ENCODE assay signal across 25 mouse cellular contexts in the genomic region with DNA sequence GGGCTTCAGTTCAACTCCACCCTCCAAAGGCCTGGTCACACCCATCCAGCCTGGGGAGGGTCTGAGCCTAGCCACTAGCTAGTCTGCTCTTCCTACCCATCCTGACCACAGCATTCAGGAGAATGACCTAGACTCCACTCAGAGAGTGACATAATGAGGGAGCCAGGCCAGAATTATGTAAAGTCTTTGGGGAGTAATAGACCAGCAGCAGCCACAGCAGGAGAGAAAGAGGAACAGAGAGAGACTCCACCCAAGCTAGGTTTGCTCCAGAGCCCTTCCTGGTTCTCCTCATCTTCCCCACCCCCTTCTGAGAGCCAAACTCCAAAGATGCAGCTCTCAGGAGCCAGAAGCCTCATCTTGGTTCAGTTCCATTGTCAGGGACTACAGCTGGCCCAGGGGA. TPM values are rescaled to one million over a fixed set of nuclear protein-coding genes. Genes with fewer than 3 reads are reported as not detected.
DNase-seq lines count a peak whose midpoint lies in the region; ATAC-seq and TF ChIP-seq lines count a peak whose summit lies in the region.
"Had no signal": no experiment of that assay in that cellular context is flagged by ENCODE, and none has a peak within 500 bp of the region (broad histone marks: within the 10 kb centered on the region; RNA-seq: fewer than 3 reads in every experiment).

No protein-coding gene starts in this region.

- no peak overlapping the region for H3K4me3 ChIP-seq in heart, postnatal 0 days (ENCODE audit: low read depth, low read length)
- H3K4me3 ChIP-seq in CH12.LX (replicated peaks in 1 of 3; ENCODE audit: low read depth in 2 of 3, low read length in 2 of 3, poor library complexity in 1 of 3): no peak overlapping the region
- no peak overlapping the region for H3K4me3 ChIP-seq in forebrain, embryonic 11.5 days (ENCODE audit: low read depth, low read length)
- H3K4me3 ChIP-seq: heart, embryonic 13.5 days; intestine, embryonic 15.5 days; layer of hippocampus, adult 2 months; neural tube, embryonic 15.5 days had no signal

- no peak overlapping the region for H3K27ac ChIP-seq in heart, postnatal 0 days (ENCODE audit: low read depth)
- no peak overlapping the region for H3K27ac ChIP-seq in CH12.LX (ENCODE audit: insufficient read depth, low read depth)
- no peak overlapping the region for H3K27ac ChIP-seq in forebrain, embryonic 11.5 days (ENCODE audit: low read depth, low read length)
- H3K27ac ChIP-seq: heart, embryonic 13.5 days; hindbrain, postnatal 0 days; intestine, embryonic 15.5 days; layer of hippocampus, adult 2 months; neural tube, embryonic 15.5 days had no signal

- no peak for DNase-seq in heart, postnatal 0 days (ENCODE audit: low spot score)
- no peak for DNase-seq in heart, adult 18-20 months
- DNase-seq in CH12.LX (ENCODE audit: extremely low read depth) (peak; percentile 42), MEL-GATA-1-ER (ENCODE audit: extremely low read depth, low read depth) (peak; percentile 35)
- DNase-seq in adrenal gland, adult 8-10 months: no peak
- DNase-seq in forebrain, embryonic 11.5 days (ENCODE audit: low spot score): no peak
- DNase-seq: adrenal gland, postnatal 25 days; cerebellum, adult 18-20 months; cerebellum, postnatal 10 days; kidney, adult 2 months; kidney, postnatal 36 days; lung, postnatal 4 days; midbrain, embryonic 14.5 days; right cerebral cortex, postnatal 4 days; thymus, adult 2 months; thymus, postnatal 36 days had no signal

- 0 out of 2 replicates have a peak, but pooled peaks cover 4% of the 10 kb centered on the region for H3K27me3 ChIP-seq in heart, postnatal 0 days (ENCODE audit: control insufficient read depth, insufficient read depth, low read length)
- H3K27me3 ChIP-seq in CH12.LX (replicated peaks): no peaks in the 10 kb centered on the region
- H3K27me3 ChIP-seq in forebrain, embryonic 11.5 days (ENCODE audit: control insufficient read depth, insufficient read depth, low read length): peaks cover 2% of the 10 kb centered on the region; the same call in 1 of the 2 replicates

- in situ Hi-C loops in CH12.LX (cut with MboI; ENCODE audit: low pct_ligation_motif_present, low pct_unique_long_range_greater_than_20kb, low sequenced_read_pairs): loop anchor here (25.0 kb wide), 1 partner anchor 515 kb away; no protein-coding TSS in a partner anchor

- H3K4me1 ChIP-seq in heart, postnatal 0 days (ENCODE audit: control insufficient read depth, insufficient read depth): peaks cover 6% of the 10 kb centered on the region
- peaks cover 4 to 19% of the 10 kb centered on the region in 2 experiments for H3K4me1 ChIP-seq in CH12.LX (ENCODE audit: control insufficient read depth in 1 of 2, insufficient read depth in 2 of 2)
- H3K4me1 ChIP-seq in forebrain, embryonic 11.5 days (replicated peaks; ENCODE audit: control insufficient read depth, insufficient read depth, low read length): no peaks in the 10 kb centered on the region

- H3K9me3 ChIP-seq in heart, postnatal 0 days (replicated peaks; ENCODE audit: control insufficient read depth, low read length): no peaks in the 10 kb centered on the region
- peaks cover 3% of the 10 kb centered on the region for H3K9me3 ChIP-seq in CH12.LX (replicated peaks; ENCODE audit: low read length)
- no peaks in the 10 kb centered on the region for H3K9me3 ChIP-seq in forebrain, embryonic 11.5 days (ENCODE audit: control insufficient read depth, low read length)
- H3K9me3 ChIP-seq: G1E; intestine, embryonic 15.5 days; neural tube, embryonic 15.5 days had no signal

- TF ChIP-seq CTCF in heart, postnatal 0 days (IDR thresholded peaks at IDR 0.05; ENCODE audit: low read depth): no peak
- TF ChIP-seq CTCF in CH12.LX (conservative IDR thresholded peaks at IDR 0.05 in 1 of 2, IDR thresholded peaks at IDR 0.05 in 1 of 2; ENCODE audit: low read depth in 2 of 2, low read length in 2 of 2): no peak

- H3K9ac ChIP-seq in heart, postnatal 0 days (replicated peaks; ENCODE audit: low read depth, low read length): no peak overlapping the region
- no peak overlapping the region for H3K9ac ChIP-seq in CH12.LX (ENCODE audit: insufficient read depth, low read depth)
- H3K9ac ChIP-seq in forebrain, embryonic 11.5 days (ENCODE audit: low read length): no peak overlapping the region
- H3K9ac ChIP-seq: heart, embryonic 13.5 days; intestine, embryonic 15.5 days; neural tube, embryonic 15.5 days had no signal

- H3K79me2 ChIP-seq in CH12.LX (replicated peaks; ENCODE audit: control insufficient read depth, extremely low read depth, insufficient read depth, poor library complexity, severe bottlenecking): no peaks in the 10 kb centered on the region

- H3K36me3 ChIP-seq in heart, postnatal 0 days (replicated peaks; ENCODE audit: control insufficient read depth, insufficient read depth, low read length): no peaks in the 10 kb centered on the region
- H3K36me3 ChIP-seq in CH12.LX (replicated peaks in 1 of 2; ENCODE audit: control insufficient read depth in 1 of 2, insufficient read depth in 1 of 2, low read length in 1 of 2): peaks cover 0 to 13% of the 10 kb centered on the region in 2 experiments
- H3K36me3 ChIP-seq in forebrain, embryonic 11.5 days (ENCODE audit: control insufficient read depth, insufficient read depth, low read length): no peaks in the 10 kb centered on the region
- H3K36me3 ChIP-seq: G1E; heart, embryonic 13.5 days; intestine, embryonic 15.5 days; neural tube, embryonic 15.5 days had no signal

- dilution Hi-C loops in CH12.LX (cut with MboI; ENCODE audit: extremely low pct_ligation_motif_present, extremely low pct_unique_long_range_greater_than_20kb, low sequenced_read_pairs): no loop called here

- TF ChIP-seq POLR2A in CH12.LX (IDR thresholded peaks at IDR 0.05; ENCODE audit: low read depth, low read length): no peak

- no peak for TF ChIP-seq EP300 in heart, postnatal 0 days (IDR thresholded peaks at IDR 0.05; ENCODE audit: low read depth)
- TF ChIP-seq EP300 in CH12.LX (IDR thresholded peaks at IDR 0.05; ENCODE audit: low read length): no peak

- no peak overlapping the region for H3K4me2 ChIP-seq in heart, postnatal 0 days (ENCODE audit: low read depth, low read length)
- H3K4me2 ChIP-seq in CH12.LX (ENCODE audit: insufficient read depth, low read depth, poor library complexity, severe bottlenecking): no peak overlapping the region
- no peak overlapping the region for H3K4me2 ChIP-seq in forebrain, embryonic 11.5 days (ENCODE audit: low read depth, low read length, severe bottlenecking)
- H3K4me2 ChIP-seq: heart, embryonic 13.5 days; intestine, embryonic 15.5 days; neural tube, embryonic 15.5 days had no signal

- 0 out of 2 replicates have a peak, but pooled peaks have one; percentile 3 for ATAC-seq in heart, postnatal 0 days (ENCODE audit: insufficient read depth, low read depth)
- peak; percentile 55 for ATAC-seq in megakaryocyte progenitor cell, adult 5-6 weeks (replicated peaks; ENCODE audit: poor library complexity)
- no peak for ATAC-seq in forebrain, embryonic 11.5 days (replicated peaks; ENCODE audit: low FRiP score)
- ATAC-seq: forebrain, embryonic 14.5 days; hindbrain, postnatal 0 days; intestine, embryonic 15.5 days had no signal

- TF ChIP-seq RAD21 in CH12.LX (IDR thresholded peaks at IDR 0.05; ENCODE audit: low read depth, low read length): no peak

TF ChIP-seq in CH12.LX, 34 proteins besides CTCF, POLR2A, EP300 and RAD21:
- TF ChIP-seq USF2 (conservative IDR thresholded peaks at IDR 0.05; ENCODE audit: low read depth, low read length): no peak
- TF ChIP-seq ZMIZ1 (IDR thresholded peaks at IDR 0.05; ENCODE audit: low read depth, low read length): no peak
- peak; percentile 37; the same call in 1 of the 2 replicates for TF ChIP-seq IRF4 (IDR thresholded peaks at IDR 0.05; ENCODE audit: low read depth, low read length)
- no peak for TF ChIP-seq NELFE (IDR thresholded peaks at IDR 0.05; ENCODE audit: low read depth, low read length)
- peak; percentile 42; the same call in 1 of the 2 replicates for TF ChIP-seq ELF1 (IDR thresholded peaks at IDR 0.05; ENCODE audit: low read depth, low read length)

RNA-seq across cellular contexts. Expression of gene Fgf18, which starts 20.1 kb away (rescaled TPM):
- 2.8 and 10.5 TPM in 2 replicates for total RNA-seq in heart, postnatal 0 days (2014; rRNA removed; ENCODE audit: low replicate concordance)
- 10.7 and 10.8 TPM in 2 replicates for polyA plus RNA-seq in heart, postnatal 0 days (2015; fragmentation: Nextera tagmentation; extraction: Ambion mirVana)
- 1 to 10 TPM; 3.8 to 4.1 TPM for total RNA-seq in heart, adult 18-20 months (2021)
- total RNA-seq in CH12.LX (2012; rRNA removed) (not detected in 2 replicates), CH12.LX (2014; rRNA removed) (not detected in 2 replicates)
- 0.41 TPM in 1 of 2 replicates, not detected in the other for polyA plus RNA-seq in CH12.LX (2012; ENCODE audit: insufficient read length, low read depth)
- total RNA-seq in megakaryocyte progenitor cell, adult 5-6 weeks (2015): not detected in 2 replicates
- not detected in 2 replicates for total RNA-seq in megakaryocyte progenitor cell, adult 5-6 weeks (2017)
- 1 to 10 TPM in 2 of 4 experiments, under 1 TPM in 2; 0.62 to 3.5 (median 1.5) TPM for total RNA-seq in adrenal gland, adult 8-10 months (2022)
- 2.7 and 4.1 TPM in 2 replicates for polyA plus RNA-seq in forebrain, embryonic 11.5 days (2014; fragmentation: Nextera tagmentation; extraction: Ambion mirVana)
- total RNA-seq: G1E; liver, adult 2 months had no signal
- polyA plus RNA-seq: G1E; liver, adult 2 months had no signal

RNA-seq across cellular contexts. Expression of gene Npm1, which starts 35.9 kb away (rescaled TPM):
- 156 and 179 TPM in 2 replicates for total RNA-seq in heart, postnatal 0 days (2014; rRNA removed; ENCODE audit: low replicate concordance)
- 254 and 259 TPM in 2 replicates for polyA plus RNA-seq in heart, postnatal 0 days (2015; fragmentation: Nextera tagmentation; extraction: Ambion mirVana)
- 100 to 1,000 TPM; 151 to 158 TPM for total RNA-seq in heart, adult 18-20 months (2021)
- 3,603 and 3,941 TPM in 2 replicates for total RNA-seq in CH12.LX (2012; rRNA removed)
- total RNA-seq in CH12.LX (2014; rRNA removed): 8,076 and 8,441 TPM in 2 replicates
- 6,953 and 7,125 TPM in 2 replicates for polyA plus RNA-seq in CH12.LX (2012; ENCODE audit: insufficient read length, low read depth)
- total RNA-seq in megakaryocyte progenitor cell, adult 5-6 weeks (2015): 2,919 and 2,971 TPM in 2 replicates
- 3,382 and 4,168 TPM in 2 replicates for total RNA-seq in megakaryocyte progenitor cell, adult 5-6 weeks (2017)
- 100 to 1,000 TPM; 269 to 308 (median 290) TPM for total RNA-seq in adrenal gland, adult 8-10 months (2022)
- 1,065 and 1,104 TPM in 2 replicates for polyA plus RNA-seq in forebrain, embryonic 11.5 days (2014; fragmentation: Nextera tagmentation; extraction: Ambion mirVana)

Comparison
In these comparisons a context has a peak if more than half of its experiments do, and no peak if none do; other contexts are left out.
1. DNase-seq: peak in CH12.LX (single experiment) and MEL-GATA-1-ER (single experiment); none in heart, postnatal 0 days (single experiment), heart, adult 18-20 months (0 of 2), adrenal gland, adult 8-10 months (single experiment) and forebrain, embryonic 11.5 days (single experiment).
2. RNA of gene Npm1, which starts 35.9 kb away (total RNA-seq): 3,603 to 8,441 TPM in CH12.LX and 2,919 to 4,168 TPM in megakaryocyte progenitor cell, adult 5-6 weeks; 269 to 308 TPM in adrenal gland, adult 8-10 months, 156 to 179 TPM in heart, postnatal 0 days and 151 to 158 TPM in heart, adult 18-20 months; every median in the first group is over 4 times any median in the second.